Mouse (Mus musculus) T-helper 17 cell (primary cell): ENCODE data around the gene Gad2.
"Not testable (repeated sequence)": the region's sequence is repeated elsewhere in the genome, so short reads cannot be mapped to it uniquely, and the experiment has no call there.

Experiments used
- in situ Hi-C, 2 experiments: fragments of 300-600 bp; cut with MboI, MseI; formaldehyde crosslinking; loops; 1 replicate in 1 of 2; 2 replicates in 1 of 2; pipeline ENCODE4 v1.15.1; 2025; ENCODE audit warnings: high pct_unique_total_duplicates in 2 of 2

Gene Gad2

DNA sequence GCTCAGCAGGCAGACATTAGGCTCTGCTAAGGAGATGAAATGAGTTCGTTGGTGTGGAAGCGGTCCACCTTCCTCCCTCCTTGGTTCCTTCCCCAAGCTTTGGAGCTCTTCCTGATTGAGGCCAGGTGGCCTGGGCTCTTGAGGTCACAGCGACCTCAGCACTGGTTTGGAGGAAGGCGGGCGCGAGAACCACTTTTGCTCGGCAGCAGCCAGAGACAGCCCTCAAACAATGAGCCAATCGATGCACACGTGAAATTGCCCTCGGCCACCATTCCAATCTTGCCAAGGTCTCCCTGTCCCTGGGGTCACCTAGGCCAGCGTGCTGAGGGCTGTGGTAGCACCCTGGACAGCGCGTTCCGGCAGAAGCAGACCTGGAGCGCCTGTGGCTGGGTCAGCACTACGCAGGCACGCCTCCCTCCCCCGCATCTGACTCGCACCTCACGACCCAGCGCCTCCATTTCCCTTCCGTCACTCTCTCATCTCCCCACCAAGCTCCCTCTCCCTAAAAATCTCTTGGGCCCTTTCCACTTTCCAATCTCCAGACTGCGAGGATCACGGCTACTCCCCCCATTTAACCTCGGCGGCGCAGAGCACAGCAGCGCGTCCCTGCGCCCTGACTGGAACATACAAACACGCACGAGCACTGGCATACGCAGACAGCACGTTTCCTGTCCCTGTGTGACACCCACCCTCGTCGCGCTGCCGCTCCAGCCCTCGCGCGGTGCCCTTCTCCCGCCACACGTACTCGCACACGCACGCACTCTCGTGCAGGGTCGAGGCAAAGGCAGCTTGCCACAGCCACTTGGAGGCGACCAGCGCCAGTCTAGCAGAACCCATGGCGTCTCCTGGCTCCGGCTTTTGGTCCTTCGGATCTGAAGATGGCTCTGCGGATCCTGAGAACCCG lies at the start of gene Gad2:
Gene Gad2, plus strand, starts transcription at position 378 of the 904 bp plus-strand sequence.
- in situ Hi-C loops, result loop anchor here in 1 of 2 experiments (5.0 kb wide), 2 partner anchors 100 to 245 kb away; no protein-coding TSS in a partner anchor

DNA sequence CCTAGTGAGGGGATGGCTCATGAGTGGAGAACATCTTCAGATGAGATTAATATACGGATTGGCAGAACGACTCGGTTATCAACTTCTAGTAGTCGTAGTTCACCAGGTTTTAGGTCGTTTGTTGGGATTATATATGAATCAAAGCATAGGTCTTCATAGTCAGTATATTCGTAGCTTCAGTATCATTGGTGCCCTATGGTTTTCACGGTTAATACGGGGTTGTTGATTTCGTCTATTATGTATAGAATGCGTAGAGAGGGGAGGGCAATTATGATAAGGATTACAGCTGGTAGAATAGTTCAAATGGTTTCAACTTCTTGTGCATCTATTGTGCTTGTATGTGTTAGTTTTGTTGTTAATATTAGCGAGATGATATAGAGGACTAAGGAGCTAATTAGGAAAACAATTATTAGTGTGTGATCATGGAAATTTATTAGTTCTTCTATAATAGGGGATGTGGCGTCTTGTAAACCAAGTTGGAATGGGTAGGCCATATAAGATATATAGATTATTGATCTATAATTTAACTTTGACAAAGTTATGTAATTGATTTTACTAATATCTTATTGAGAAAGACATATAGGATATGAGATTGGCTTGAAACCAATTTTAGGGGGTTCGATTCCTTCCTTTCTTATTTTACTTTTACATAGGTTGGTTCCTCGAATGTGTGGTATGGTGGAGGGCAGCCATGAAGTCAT lies 34.4 kb upstream of the Gad2 start:
- in situ Hi-C loops, result not testable (repeated sequence)

DNA sequence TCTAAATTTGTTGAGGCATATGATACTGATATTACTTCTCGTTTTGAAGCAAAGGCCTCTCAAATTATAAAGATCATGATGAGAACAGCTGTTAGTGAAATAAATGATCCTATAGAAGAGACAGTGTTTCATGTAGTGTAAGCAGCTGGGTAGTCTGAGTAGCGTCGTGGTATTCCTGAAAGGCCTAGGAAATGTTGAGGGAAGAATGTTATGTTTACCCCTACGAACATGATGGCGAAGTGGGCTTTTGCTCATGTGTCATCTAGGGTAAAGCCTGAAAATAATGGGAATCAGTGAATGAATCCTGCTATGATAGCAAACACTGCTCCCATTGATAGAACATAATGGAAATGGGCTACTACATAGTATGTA lies 33.8 kb upstream of the Gad2 start:
- in situ Hi-C loops, result not testable (repeated sequence)

DNA sequence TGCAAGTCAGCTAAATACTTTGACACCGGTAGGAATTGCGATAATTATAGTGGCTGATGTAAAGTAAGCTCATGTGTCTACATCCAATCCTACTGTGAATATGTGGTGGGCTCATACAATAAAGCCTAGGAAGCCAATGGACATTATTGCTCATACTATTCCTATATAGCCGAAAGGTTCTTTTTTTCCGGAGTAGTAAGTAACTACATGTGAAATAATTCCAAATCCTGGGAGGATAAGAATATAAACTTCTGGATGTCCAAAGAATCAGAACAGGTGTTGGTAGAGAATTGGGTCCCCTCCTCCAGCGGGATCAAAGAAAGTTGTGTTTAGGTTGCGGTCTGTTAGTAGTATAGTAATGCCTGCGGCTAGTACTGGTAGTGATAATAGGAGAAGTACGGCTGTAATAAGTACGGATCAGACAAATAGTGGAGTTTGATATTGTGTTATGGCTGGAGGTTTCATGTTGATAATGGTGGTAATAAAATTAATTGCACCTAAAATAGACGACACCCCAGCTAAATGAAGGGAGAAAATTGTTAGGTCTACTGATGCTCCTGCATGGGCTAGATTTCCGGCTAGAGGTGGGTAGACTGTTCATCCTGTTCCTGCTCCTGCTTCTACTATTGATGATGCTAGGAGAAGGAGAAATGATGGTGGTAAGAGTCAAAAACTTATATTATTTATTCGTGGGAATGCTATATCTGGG lies 33.2 kb upstream of the Gad2 start:
- in situ Hi-C loops, result not testable (repeated sequence)

DNA sequence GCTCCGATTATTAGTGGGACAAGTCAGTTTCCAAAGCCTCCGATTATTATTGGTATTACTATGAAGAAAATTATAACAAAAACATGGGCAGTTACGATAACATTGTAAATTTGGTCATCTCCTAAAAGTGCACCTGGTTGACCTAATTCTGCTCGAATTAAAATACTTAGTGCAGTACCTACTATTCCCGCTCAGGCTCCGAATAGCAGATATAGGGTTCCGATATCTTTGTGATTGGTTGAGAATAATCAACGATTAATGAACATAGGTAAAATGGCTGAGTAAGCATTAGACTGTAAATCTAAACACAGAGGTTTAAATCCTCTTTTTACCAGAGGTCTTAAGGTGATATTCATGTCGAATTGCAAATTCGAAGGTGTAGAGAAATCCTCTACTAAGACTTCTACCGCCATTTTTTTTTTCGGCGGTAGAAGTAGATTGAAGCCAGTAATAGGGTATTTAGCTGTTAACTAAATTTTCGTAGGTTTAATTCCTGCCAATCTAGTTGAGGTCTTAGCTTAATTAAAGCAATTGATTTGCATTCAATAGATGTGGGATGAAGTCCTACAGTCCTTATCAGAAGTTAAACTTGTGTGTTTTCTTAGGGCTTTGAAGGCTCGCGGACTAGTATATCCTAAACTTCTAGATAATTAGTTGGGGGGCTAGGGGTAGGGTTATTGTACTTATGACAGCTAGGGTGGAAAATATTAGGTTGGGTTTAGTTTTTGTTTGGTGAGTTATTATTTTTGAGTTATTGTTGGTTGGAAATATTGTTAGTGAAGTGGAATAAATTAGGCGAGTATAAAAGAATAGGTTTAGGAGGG lies 32.4 kb upstream of the Gad2 start:
- in situ Hi-C loops, result not testable (repeated sequence)

DNA sequence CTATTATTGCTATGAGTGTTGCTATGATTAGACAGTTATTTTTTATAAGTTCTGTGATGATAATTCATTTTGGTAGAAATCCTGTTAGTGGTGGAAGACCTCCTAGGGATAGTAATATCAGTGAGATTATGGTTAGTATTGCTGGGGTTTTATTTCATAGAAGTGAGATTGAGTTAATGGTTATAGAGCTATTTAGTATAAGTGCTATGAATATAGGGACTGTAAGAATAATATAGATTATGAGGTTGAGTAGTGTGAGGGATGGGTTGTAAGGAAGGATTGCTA lies 31.9 kb upstream of the Gad2 start:
- in situ Hi-C loops, result no loop called here

DNA sequence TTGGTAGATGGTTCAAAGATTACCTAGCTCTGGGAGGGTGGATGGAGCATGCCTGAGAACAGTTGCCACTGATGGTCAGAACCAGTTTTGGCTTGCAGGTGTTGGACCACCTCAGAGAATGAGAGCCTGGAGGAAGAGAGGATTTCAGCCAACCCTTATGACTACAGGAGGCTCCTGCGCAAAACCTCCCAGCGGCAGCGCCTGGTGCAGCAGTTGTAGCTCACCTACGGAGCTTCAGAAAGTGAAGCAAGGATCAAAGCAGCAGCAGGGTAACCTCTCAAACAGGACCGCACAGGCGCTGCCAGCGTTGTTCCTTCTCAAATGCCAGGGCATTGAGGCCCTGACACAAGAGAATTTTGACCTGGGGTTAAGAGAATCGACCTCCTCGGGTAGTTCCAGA lies 4.1 kb upstream of the Gad2 start:
- in situ Hi-C loops, result no loop called here

DNA sequence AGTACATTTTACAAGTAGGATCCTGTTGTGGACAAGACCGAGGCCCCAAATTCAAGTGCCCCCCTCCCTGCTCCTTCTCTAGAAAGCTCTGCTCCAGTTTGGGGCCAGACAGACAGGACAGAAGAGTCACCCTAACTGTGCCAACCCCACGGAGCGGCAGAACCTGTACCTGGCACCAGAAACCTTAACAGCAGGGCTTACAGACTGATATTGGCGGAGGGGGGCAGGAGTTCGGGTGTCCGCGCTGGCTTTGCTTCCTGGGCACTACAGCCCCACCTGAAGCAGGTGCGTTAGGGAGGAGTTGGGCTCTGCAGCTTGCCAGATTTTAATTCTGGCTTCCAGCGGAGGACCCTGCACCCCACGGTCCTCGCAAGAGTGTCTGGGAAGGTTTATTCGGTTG lies 2.6 kb upstream of the Gad2 start:
- in situ Hi-C loops, result no loop called here

DNA sequence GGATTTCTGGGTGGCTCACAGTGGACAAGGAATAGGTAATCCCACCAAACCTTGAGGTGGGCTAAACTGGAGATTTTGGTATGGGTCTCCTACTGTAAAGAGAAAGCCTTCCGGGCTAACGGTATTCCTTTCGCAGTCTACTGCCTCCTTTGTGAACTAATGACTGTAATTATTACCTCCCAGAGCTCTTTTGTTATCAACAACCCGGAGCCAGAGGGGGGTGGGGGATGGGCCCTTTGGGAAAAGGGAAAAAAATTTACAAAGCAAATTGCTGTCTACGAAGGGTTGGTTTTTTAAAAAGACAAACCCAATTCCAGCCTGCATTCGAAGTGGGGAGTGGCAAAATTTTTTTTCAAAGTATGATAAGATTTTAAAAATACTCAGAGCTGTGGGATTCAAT lies 2.0 kb upstream of the Gad2 start:
- in situ Hi-C loops, result loop anchor here in 1 of 2 experiments (5.0 kb wide), 2 partner anchors 102 to 247 kb away; no protein-coding TSS in a partner anchor

DNA sequence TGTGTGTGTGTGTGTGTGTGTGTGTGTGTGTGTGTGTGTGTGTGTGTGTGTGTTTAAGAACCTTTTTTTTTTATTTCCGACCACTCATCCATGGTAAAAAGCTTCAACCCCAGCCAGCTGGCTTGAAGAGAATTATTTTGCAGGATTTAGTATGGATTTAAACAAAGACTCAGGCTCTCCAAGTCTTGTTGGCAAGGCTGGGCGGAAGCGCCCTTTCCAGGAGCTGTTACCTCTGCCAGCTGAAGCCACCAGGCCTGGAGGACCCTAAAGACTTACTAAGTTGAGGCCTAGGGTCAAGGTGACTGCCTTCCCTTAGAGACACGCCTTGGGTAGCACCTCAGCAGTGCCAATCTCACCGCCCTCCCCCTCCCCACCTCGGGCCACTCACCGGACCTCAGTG lies 1.5 kb upstream of the Gad2 start:
- in situ Hi-C loops, result loop anchor here in 1 of 2 experiments (5.0 kb wide), 2 partner anchors 102 to 247 kb away; no protein-coding TSS in a partner anchor

DNA sequence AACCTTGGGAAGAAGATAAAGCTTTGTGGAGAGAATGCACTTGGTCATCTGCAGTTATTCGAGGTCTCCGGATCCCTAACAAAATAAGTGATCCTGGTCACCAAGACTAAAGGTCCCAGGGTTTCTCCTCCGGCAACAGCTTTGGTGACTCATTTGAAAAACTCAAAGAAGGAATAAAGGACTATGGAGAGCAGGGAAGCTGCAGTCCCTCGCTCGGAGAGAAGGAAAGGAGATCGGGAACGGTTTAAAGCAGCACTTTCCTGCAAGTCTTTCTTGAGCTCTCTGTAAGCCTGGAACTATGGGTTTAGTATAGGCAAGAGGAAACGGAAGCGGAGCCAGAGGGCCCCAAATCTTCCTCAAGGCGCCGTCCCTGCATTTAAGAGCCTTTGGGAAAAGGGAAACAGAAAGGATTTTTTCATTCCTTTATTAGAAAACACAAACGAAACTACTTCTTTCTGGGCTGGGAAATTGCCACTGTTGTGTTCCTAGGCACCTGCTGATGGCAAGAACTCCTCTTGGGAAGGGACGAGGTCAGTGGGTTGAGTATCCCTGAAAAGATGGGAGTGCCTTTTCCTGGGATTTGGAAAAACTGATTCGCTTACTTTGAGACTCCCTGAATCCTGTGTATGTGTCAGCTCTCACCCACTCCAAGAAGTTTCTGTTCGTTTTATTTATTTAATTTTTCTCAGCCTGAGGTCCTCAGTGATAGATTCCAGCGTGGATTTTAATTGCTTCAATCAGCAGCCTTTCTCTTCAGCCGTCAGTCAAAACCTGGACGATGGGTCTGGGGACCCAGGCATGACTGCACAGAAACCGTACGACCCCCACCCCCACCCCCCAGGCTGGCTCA lies 802 bp upstream of the Gad2 start:
- in situ Hi-C loops, result loop anchor here in 1 of 2 experiments (5.0 kb wide), 2 partner anchors 101 to 246 kb away; no protein-coding TSS in a partner anchor

DNA sequence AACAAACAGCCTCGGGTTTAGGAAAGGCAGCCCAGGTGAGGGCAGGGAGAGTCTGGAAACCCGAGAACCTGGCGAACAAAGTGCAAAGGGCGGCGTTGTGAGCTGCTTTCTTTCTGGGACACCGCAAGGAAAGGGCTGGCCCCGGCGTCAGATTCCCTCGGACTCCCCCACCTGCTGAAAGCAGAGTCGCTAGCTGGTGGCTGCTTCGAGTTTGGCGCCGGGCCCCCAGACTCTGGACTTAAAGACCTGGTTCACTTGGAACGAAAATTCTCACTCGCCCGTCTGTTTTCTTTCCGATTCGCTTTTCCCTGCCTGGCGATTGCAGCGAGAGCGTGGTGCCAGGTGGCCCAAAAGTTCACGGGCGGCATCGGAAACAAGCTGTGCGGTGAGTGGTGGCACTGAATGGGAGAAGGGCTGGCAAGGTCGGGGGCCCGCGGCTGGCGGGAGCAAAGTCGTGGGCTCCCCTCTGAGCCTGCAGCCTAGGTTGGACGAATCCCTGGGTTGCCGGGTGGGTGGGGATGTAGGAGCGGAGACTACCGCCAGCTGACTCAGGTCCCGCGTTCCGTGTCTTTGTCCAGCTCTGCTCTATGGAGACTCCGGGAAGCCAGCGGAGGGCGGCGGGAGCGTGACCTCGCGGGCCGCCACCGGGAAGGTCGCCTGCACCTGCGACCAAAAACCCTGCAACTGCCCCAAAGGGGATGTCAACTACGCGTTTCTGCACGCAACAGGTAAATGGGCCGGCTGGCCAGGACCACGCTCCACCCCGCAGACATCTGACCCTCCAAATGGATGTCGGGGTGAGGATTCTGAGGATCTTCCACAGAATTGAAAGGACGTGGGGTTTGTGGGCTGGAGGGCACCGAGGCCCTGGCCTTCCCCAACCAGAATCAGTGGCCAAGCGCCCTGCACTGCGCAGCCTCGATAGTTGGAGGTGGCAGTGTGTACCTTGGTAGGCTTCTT lies 1.4 kb downstream of the Gad2 start:
- in situ Hi-C loops, result loop anchor here in 1 of 2 experiments (5.0 kb wide), 2 partner anchors 99 to 244 kb away; no protein-coding TSS in a partner anchor

DNA sequence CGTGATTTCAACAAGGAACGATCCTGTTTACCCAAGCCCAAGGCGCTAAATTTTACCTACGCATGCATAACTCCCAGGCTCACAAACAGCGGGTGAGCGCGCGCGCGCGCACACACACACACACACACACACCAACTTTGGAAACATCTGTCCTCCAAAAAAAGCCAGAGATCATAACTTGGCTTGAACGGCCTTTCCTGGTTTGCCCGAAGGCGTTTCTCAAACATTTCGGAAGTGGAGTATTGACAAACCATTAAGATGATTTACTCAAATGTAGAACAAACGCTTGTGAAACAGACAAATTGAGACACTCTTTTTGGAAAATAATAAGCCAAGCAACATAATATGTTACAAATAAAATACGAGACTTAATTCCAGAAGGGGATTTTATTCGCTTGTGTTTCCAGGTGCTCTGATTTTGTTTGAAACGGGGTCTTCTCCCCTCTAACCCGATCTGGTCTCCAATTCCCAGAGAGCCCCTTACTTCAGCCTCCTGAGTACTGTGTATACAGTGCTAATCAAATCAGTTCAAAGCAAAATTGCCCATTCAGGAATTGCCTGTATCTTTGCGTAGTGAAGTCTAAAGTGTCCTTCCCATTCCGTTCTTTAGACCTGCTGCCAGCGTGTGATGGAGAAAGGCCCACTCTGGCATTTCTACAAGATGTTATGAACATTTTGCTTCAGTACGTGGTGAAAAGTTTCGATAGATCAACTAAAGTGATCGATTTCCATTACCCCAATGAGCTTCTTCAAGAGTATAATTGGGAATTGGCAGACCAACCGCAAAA lies 2.4 kb downstream of the Gad2 start:
- in situ Hi-C loops, result loop anchor here in 1 of 2 experiments (5.0 kb wide), 2 partner anchors 98 to 243 kb away; no protein-coding TSS in a partner anchor

DNA sequence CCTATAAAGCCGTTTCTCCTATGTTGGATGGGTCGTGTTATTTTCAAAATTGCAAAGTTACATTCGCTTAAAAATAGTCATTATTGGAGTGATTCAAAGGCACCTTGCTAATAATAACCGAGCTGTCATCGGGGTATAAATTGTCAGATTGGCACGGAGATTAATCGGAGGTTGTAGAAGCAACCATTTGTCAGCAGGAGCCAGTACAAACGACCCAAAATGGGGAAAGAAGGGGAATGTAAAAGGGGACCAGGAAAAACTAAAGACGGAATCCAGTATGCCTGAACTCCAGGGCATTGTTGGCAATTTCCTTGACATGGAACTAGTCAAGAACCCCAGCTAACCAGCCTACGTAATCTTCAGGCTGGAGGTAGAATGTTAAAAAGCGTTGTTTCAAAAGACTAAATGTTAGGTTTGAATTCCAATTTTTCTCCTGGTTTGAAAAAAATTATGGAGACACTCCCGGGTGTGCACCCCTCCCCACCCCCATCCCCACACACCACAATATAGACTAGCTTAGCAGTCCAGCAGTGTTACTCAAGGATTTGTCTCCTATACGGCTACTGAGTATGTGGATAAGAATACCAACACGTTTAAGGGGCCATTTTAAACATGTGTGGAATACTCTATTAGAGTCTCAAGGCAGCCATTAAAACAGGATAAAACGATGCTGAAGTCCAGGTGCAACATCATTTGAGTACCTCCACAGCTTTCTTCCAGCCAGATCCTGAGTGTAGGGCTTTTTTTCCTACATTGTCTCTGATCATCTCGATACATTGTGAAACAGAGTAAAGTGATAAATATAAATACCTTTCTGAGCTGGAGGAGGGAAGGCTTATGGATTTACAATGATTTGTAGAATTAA lies 3.3 kb downstream of the Gad2 start:
- in situ Hi-C loops, result no loop called here

DNA sequence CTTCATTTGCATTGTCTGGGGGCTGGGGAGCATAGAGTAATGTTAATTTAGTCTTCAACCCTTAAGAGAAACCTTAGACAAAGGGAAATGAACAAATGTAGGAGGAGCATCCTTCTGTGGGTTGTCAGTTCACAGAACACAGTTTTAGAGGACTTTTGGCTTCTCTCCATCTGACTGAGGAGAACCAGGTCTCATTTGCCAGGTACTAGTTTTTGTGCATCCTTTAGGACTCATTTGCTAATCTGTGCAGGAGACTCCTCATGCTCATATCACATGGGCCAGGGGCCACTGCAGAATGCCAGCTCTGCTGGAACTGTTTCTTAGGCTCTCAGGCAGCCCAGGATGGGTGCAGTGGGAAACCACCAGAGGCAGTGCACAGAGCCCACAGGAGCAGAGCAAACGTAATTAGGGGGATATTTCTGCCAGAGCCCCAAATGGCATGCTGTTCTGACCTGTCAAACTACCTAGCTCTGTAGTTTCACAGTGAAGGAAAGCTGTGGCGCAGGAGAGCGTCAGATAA lies 5.2 kb downstream of the Gad2 start:
- in situ Hi-C loops, result no loop called here

DNA sequence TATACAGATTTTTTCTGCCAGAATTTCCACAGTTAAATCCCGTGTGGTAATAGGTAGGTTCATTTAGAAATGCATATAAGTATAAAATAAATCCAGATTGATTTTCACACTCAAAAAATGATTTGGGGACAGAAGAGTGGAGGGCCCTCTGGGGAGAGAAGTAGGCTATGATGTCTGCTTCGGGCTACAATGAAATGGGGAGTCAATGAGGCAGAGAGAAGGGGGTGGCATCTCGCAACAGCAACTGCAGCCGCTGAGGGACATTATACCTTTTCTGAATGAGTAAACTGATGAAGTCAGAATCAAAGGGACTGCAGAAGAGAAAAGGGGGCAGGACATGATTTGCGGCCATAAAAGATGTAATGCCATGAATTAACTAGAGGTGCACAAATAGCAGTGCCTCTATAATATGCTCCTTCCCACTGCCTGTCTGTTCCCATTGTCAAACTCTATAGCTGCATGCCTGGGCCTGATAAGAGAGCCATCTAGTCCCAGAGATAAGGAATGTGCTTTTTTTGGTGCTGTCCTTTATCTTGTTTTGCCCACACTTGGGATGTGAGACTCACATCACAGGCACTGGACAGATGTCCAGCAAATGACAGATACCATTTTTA lies 5.9 kb downstream of the Gad2 start:
- in situ Hi-C loops, result no loop called here
